Mouse (Mus musculus): Measurements from ENCODE around the gene Gmeb2.

GRCm38 (mm10) chr2:181313006-181313343 is 25.1 kb upstream of the Gmeb2 start:
- TF ChIP-seq CTCF (IDR thresholded peaks at IDR 0.05; ENCODE audit: insufficient read depth, low read length) (no peak), POLR2A (IDR thresholded peaks at IDR 0.05; ENCODE audit: borderline replicate concordance, extremely low read depth, low read depth, low read length) (no peak)
